Mouse (Mus musculus) heart, postnatal 36 days (tissue): ENCODE measurements around the gene Kcnq2. TPM values are rescaled to one million over a fixed set of nuclear protein-coding genes. Genes with fewer than 3 reads are reported as not detected.
A peak's percentile ranks its signal among the peaks of the same experiment; 100 is the strongest.

Experiments
- DNase-seq, 2 experiments: peaks; one replicate each; pipeline ENCODE4 v3.0.0; 2021 to 2022
- intact Hi-C: fragments of 180-260 bp; cut with DNase I; formaldehyde crosslinking; loops from one replicate; pipeline ENCODE4 v1.15.1; 2025
- total RNA-seq, 2 experiments: library from RNA; stranded (reverse); gene quantifications; 2 replicates each; pipeline ENCODE4 v1.2.3; 2021

The Kcnq2 gene
- not detected for total RNA-seq

- intact Hi-C loops = no loop called here
- no peak for DNase-seq
Observed at GRCm38 (mm10) chr2:181134591-181135445, at the start of gene Kcnq2. Gene Kcnq2, minus strand, starts transcription at chr2:181135300.

- peak in 1 of 2 experiments; percentile 21 for DNase-seq
- intact Hi-C loops = no loop called here
Observed at GRCm38 (mm10) chr2:181180898-181181297, 45.8 kb upstream of the Kcnq2 start.

- intact Hi-C loops = no loop called here
- no peak for DNase-seq
Observed at GRCm38 (mm10) chr2:181178471-181178870, 43.4 kb upstream of the Kcnq2 start.

- DNase-seq = no peak
- intact Hi-C loops = no loop called here
Observed at GRCm38 (mm10) chr2:181178015-181178414, 42.9 kb upstream of the Kcnq2 start.

- intact Hi-C loops = no loop called here
- no peak for DNase-seq
Observed at GRCm38 (mm10) chr2:181174646-181175045, 39.5 kb upstream of the Kcnq2 start.

- intact Hi-C loops = no loop called here
- DNase-seq = no peak
Observed at GRCm38 (mm10) chr2:181166469-181166868, 31.4 kb upstream of the Kcnq2 start.

- intact Hi-C loops = no loop called here
- no peak for DNase-seq
Observed at GRCm38 (mm10) chr2:181160821-181161220, 25.7 kb upstream of the Kcnq2 start.

GRCm38 (mm10) chr2:181159771-181160170 lies 24.7 kb upstream of the Kcnq2 start:
- intact Hi-C loops = no loop called here
- DNase-seq = no peak

- DNase-seq = no peak
- intact Hi-C loops = no loop called here
Observed at GRCm38 (mm10) chr2:181159091-181159514, 24.0 kb upstream of the Kcnq2 start.

- no peak for DNase-seq
- intact Hi-C loops = no loop called here
Observed at GRCm38 (mm10) chr2:181158471-181158870, 23.4 kb upstream of the Kcnq2 start.

GRCm38 (mm10) chr2:181157716-181158302 lies 22.7 kb upstream of the Kcnq2 start:
- intact Hi-C loops = no loop called here
- no peak for DNase-seq

- DNase-seq = no peak
- intact Hi-C loops = no loop called here
Observed at GRCm38 (mm10) chr2:181157180-181157579, 22.1 kb upstream of the Kcnq2 start.

- peak; percentile 47 to 65 for DNase-seq
- intact Hi-C loops = no loop called here
Observed at GRCm38 (mm10) chr2:181156248-181157121, 21.4 kb upstream of the Kcnq2 start, which contains the start of gene Eef1a2. Gene Eef1a2, minus strand, starts transcription at chr2:181157014.

GRCm38 (mm10) chr2:181155801-181156200 lies 20.7 kb upstream of the Kcnq2 start:
- intact Hi-C loops = no loop called here

GRCm38 (mm10) chr2:181154831-181155415 lies 19.8 kb upstream of the Kcnq2 start:
- intact Hi-C loops = no loop called here
- no peak for DNase-seq

More at GRCm38 (mm10) chr2:181155801-181156200, 20.7 kb upstream of the Kcnq2 start:
- no peak for DNase-seq

GRCm38 (mm10) chr2:181154361-181154760 lies 19.3 kb upstream of the Kcnq2 start:
- intact Hi-C loops = no loop called here
- no peak for DNase-seq

- no peak for DNase-seq
- intact Hi-C loops = no loop called here
Observed at GRCm38 (mm10) chr2:181153837-181154236, 18.7 kb upstream of the Kcnq2 start.

GRCm38 (mm10) chr2:181153131-181153530 lies 18.0 kb upstream of the Kcnq2 start:
- intact Hi-C loops = no loop called here
- DNase-seq = no peak

GRCm38 (mm10) chr2:181152701-181153100 lies 17.6 kb upstream of the Kcnq2 start:
- intact Hi-C loops = no loop called here
- DNase-seq = no peak

GRCm38 (mm10) chr2:181150281-181150680 lies 15.2 kb upstream of the Kcnq2 start:
- intact Hi-C loops = no loop called here

More at GRCm38 (mm10) chr2:181150281-181150680, 15.2 kb upstream of the Kcnq2 start:
- no peak for DNase-seq
